Comparison of ENCODE assay signal across 8 mouse cellular contexts in the genomic region with DNA sequence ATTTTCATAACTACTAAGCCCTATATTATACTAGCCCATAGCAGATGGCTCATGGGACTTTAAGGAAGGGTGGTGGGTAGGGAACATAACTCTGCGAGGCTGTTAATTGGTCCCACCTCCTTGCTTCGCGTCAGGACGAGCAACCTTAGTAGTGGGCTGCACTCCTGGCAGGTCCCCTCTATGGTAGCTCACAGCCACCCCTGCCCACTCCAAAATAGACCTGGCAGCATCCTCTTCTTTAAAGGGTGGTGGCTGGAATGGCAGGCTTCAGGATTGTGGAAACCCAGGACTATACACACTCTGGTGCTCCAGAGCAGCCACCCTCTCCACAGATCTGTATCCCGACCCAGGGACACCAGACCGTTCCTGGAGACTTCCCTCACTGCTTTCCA. TPM values are rescaled to one million over a fixed set of nuclear protein-coding genes. Genes with fewer than 3 reads are reported as not detected.
DNase-seq lines count a peak whose midpoint lies in the region; ATAC-seq and TF ChIP-seq lines count a peak whose summit lies in the region.

No protein-coding gene starts in this region.

- H3K79me3 ChIP-seq in C2C12 (ENCODE audit: low read depth), result peaks cover 5% of the 10 kb centered on the region

- H3K27ac ChIP-seq in gastrocnemius, adult 2 months, result peak overlapping the region; percentile 95
- no peak overlapping the region for H3K27ac ChIP-seq in forebrain, embryonic 11.5 days (ENCODE audit: low read depth, low read length)
- H3K27ac ChIP-seq in liver, embryonic 11.5 days (ENCODE audit: low read depth, low read length), result no peak overlapping the region

- H3K4me1 ChIP-seq in forebrain, embryonic 11.5 days (replicated peaks; ENCODE audit: control insufficient read depth, insufficient read depth, low read length), result peaks cover 8% of the 10 kb centered on the region
- peaks cover 20% of the 10 kb centered on the region for H3K4me1 ChIP-seq in liver, embryonic 11.5 days (replicated peaks; ENCODE audit: control insufficient read depth, insufficient read depth, low read length)

- peak overlapping the region; percentile 91 for H3K9ac ChIP-seq in forebrain, embryonic 11.5 days (ENCODE audit: low read length)
- H3K9ac ChIP-seq in liver, embryonic 11.5 days (ENCODE audit: low read depth, low read length), result peak overlapping the region; percentile 55

- no peak for DNase-seq in gastrocnemius, adult 2 months
- no peak for DNase-seq in gastrocnemius, adult 18-20 months (ENCODE audit: low spot score)
- no peak for DNase-seq in forebrain, embryonic 11.5 days (ENCODE audit: low spot score)
- no peak for DNase-seq in liver, embryonic 11.5 days (ENCODE audit: low spot score)
- DNase-seq in embryo, embryonic 9.5 days (ENCODE audit: extremely low spot score), result no peak
- DNase-seq in embryo, embryonic 10 days (ENCODE audit: low spot score), result no peak
- DNase-seq in B cell, adult 2 months, result no peak

- H3K27me3 ChIP-seq in C2C12 (ENCODE audit: control insufficient read depth, insufficient read depth, insufficient read length), result no peaks in the 10 kb centered on the region
- no peaks in the 10 kb centered on the region for H3K27me3 ChIP-seq in forebrain, embryonic 11.5 days (ENCODE audit: control insufficient read depth, insufficient read depth, low read length)
- no peaks in the 10 kb centered on the region for H3K27me3 ChIP-seq in liver, embryonic 11.5 days (replicated peaks; ENCODE audit: control insufficient read depth, insufficient read depth, low read length)

- intact Hi-C loops in gastrocnemius, adult 2 months (cut with DNase I), result loop anchor here (2.0 to 10.0 kb wide), 3 partner anchors 38 to 508 kb away; a partner anchor contains a TSS

- 11% methylated on average over 6 of the region's 6 CpGs for WGBS in forebrain, embryonic 11.5 days
- whole genome bisulfite sequencing in liver, embryonic 11.5 days, result 9% methylated on average over 6 of the region's 6 CpGs

- peak overlapping the region; percentile 97 for H3K4me3 ChIP-seq in gastrocnemius, adult 2 months
- peak overlapping the region; percentile 56 for H3K4me3 ChIP-seq in C2C12 (ENCODE audit: insufficient read depth, poor library complexity, severe bottlenecking)
- H3K4me3 ChIP-seq in forebrain, embryonic 11.5 days (ENCODE audit: low read depth, low read length), result peak overlapping the region; percentile 83
- H3K4me3 ChIP-seq in liver, embryonic 11.5 days (ENCODE audit: low read depth, low read length), result peak overlapping the region; percentile 94

- TF ChIP-seq CTCF in gastrocnemius, adult 2 months (IDR thresholded peaks at IDR 0.05), result no peak
- no peak for TF ChIP-seq CTCF in C2C12 (IDR thresholded peaks at IDR 0.05; ENCODE audit: control insufficient read depth, insufficient read depth, insufficient read length)

- H3K9me3 ChIP-seq in forebrain, embryonic 11.5 days (ENCODE audit: control insufficient read depth, low read length), result no peaks in the 10 kb centered on the region
- H3K9me3 ChIP-seq in liver, embryonic 11.5 days (ENCODE audit: control insufficient read depth, low read length), result no peaks in the 10 kb centered on the region

- H3K79me2 ChIP-seq in C2C12 (ENCODE audit: control insufficient read depth, insufficient read depth), result peaks cover 25% of the 10 kb centered on the region

- H3K36me3 ChIP-seq in C2C12 (ENCODE audit: control insufficient read depth, insufficient read depth), result no peaks in the 10 kb centered on the region
- no peaks in the 10 kb centered on the region for H3K36me3 ChIP-seq in forebrain, embryonic 11.5 days (ENCODE audit: control insufficient read depth, insufficient read depth, low read length)
- no peaks in the 10 kb centered on the region for H3K36me3 ChIP-seq in liver, embryonic 11.5 days (ENCODE audit: control insufficient read depth, insufficient read depth, low read length)

- peak overlapping the region; percentile 35 for H3ac ChIP-seq in C2C12 (ENCODE audit: control insufficient read depth, insufficient read length, low read depth)

- ATAC-seq in forebrain, embryonic 11.5 days (replicated peaks; ENCODE audit: low FRiP score), result peak; percentile 75
- no peak; the same call in 1 of the 2 replicates for ATAC-seq in liver, embryonic 11.5 days (replicated peaks; ENCODE audit: low FRiP score)

- peak overlapping the region; percentile 87 for H3K4me2 ChIP-seq in forebrain, embryonic 11.5 days (ENCODE audit: low read depth, low read length, severe bottlenecking)
- peak overlapping the region; percentile 94 for H3K4me2 ChIP-seq in liver, embryonic 11.5 days

TF ChIP-seq in C2C12, 6 proteins besides CTCF, POLR2A, EP300 and RAD21:
- TF ChIP-seq USF1 (IDR thresholded peaks at IDR 0.05; ENCODE audit: low read depth), result no peak
- TF ChIP-seq MYOD1 (IDR thresholded peaks at IDR 0.05; ENCODE audit: control insufficient read depth, insufficient read length, low read depth), result no peak
- no peak for TF ChIP-seq FOSL1 (IDR thresholded peaks at IDR 0.05; ENCODE audit: insufficient read depth, low read length, poor library complexity, severe bottlenecking)
- no peak for TF ChIP-seq MAX (IDR thresholded peaks at IDR 0.05)
- no peak for TF ChIP-seq CEBPB (IDR thresholded peaks at IDR 0.05; ENCODE audit: low read depth)
- no peak for TF ChIP-seq MYOG (IDR thresholded peaks at IDR 0.05; ENCODE audit: control insufficient read depth, extremely low read depth, insufficient read length)

RNA-seq across cellular contexts. Expression of a gene that starts 0.4 kb away (rescaled TPM):
- 10 to 100 TPM; 70.4 to 95.2 TPM for total RNA-seq in gastrocnemius, adult 2 months (2021)
- 10 to 100 TPM; 71.4 to 74.5 TPM for total RNA-seq in gastrocnemius, adult 18-20 months (2021)
- polyA plus RNA-seq in C2C12 (2012; fragmentation: generic; extraction: Trizol), result 27.0 TPM
- polyA plus RNA-seq in forebrain, embryonic 11.5 days (2014; fragmentation: Nextera tagmentation; extraction: Ambion mirVana), result 59.7 and 63.9 TPM in 2 replicates
- 53.5 and 54.2 TPM in 2 replicates for polyA plus RNA-seq in liver, embryonic 11.5 days (2014; fragmentation: Nextera tagmentation; extraction: Ambion mirVana)

RNA-seq across cellular contexts. Expression of a gene that starts 37.5 kb away (rescaled TPM):
- total RNA-seq in gastrocnemius, adult 2 months (2021), result 10 to 100 TPM in 1 of 2 experiments, 1 to 10 TPM in 1; 9.7 to 10.6 TPM
- 10 to 100 TPM in 1 of 2 experiments, 1 to 10 TPM in 1; 8.4 to 11.2 TPM for total RNA-seq in gastrocnemius, adult 18-20 months (2021)
- 41.7 TPM for polyA plus RNA-seq in C2C12 (2012; fragmentation: generic; extraction: Trizol)
- 120 and 131 TPM in 2 replicates for polyA plus RNA-seq in forebrain, embryonic 11.5 days (2014; fragmentation: Nextera tagmentation; extraction: Ambion mirVana)
- 48.6 and 62.5 TPM in 2 replicates for polyA plus RNA-seq in liver, embryonic 11.5 days (2014; fragmentation: Nextera tagmentation; extraction: Ambion mirVana)
